Mouse (Mus musculus): ENCODE results near the gene Mesp2.

Gene Mesp2

DNA sequence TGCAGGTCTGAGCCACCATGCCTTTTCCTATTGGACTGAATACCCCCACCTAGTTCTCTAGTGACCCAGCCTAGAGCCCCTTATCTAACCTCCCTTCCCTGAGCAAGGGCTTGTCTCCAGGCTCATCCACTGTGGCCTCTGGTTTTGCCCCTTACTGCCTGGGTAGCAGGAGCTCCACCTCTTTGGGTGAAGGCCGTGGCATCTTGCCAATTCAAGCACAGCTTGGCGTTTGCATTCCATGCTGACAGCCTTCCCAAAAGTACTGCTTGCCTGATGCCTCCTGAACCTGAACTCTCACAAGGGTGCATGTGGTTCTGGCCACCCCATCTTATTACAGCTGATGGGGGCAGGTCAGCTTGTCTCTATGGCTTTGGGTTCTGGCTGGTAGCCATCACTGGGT lies 6.6 kb upstream of the Mesp2 start:
- no peak for DNase-seq (ENCODE audit: low spot score in 2 of 2)

DNA sequence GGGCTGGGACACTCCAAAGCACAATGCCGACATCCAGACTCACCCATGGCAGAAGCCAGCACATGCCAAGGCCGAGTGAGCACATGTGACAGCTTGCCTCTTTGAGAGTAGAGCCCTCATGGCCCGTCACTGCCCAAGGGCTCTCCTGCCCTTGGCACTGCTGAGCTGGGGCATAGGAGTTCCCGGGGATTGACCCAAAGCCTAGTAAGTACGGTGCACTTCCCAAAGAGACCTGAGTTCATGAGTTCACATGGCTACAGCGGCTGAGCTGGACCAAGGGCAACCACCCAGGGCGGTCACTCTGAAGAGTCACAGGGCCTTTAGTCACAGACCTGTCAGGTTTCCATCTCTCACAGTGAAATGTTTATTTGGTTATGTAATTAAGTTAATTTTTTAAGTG lies 2.0 kb upstream of the Mesp2 start:
- DNase-seq (ENCODE audit: low spot score in 2 of 2) = no peak

DNA sequence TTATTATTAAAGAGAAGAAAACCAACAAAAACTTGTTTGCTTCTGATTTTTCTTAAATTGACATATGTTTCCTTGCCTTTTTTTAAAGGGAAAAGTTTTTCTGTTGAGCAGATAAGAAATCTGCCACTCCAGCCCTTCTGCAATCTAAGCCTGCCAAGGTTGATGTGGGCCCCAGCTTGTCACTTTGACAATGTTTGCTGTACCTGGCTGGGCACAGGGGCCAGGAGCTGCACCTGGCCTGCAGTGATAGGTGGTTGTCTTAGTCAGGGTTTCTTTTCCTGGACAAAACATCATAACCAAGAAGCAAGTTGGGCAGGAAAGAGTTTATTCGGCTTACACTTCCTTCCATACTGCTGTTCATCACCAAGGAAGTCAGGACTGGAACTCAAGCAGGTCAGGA lies 2.9 kb downstream of the Mesp2 start:
- no peak for DNase-seq (ENCODE audit: low spot score in 2 of 2)

DNA sequence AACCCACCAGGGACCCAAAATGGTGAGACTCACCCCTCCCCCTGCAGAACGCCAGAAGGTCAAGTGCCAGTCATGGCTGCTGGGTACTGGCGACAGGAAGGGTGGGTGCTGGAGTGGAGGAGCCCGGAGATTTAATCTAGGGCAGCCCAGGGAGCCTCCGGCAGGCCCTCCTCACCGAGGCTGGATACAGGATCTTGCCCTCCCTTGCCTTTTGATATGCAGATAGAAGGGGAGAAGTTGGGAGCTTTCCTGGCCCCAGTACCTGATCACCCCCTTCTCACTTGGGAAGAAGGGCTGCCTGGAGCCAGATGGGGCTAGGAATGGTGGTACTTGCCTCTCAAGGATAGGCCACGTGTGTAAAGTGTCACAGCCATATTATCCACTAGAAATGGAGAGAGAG lies 7.8 kb downstream of the Mesp2 start:
- DNase-seq (ENCODE audit: low spot score in 2 of 2) = no peak

DNA sequence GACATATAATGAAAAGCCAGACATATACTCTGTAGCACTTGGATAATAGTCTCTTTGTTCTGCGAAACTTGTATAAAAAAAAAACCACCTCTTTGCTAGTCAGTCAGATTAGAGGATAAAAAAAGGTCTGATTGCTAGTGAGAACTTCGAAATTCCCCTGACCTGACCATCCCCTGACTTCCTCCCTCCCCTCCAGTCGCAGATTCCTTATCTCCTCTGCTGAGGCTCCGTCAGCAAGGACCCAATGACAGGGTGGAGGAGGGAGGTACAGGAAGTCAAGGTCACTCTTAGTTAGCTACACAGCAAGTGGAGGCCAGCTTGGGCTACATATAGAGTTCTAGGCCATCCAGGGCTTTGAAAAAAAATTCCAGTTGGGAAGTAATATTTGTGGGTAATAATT lies 9.0 kb downstream of the Mesp2 start:
- DNase-seq (ENCODE audit: low spot score in 2 of 2) = no peak

DNA sequence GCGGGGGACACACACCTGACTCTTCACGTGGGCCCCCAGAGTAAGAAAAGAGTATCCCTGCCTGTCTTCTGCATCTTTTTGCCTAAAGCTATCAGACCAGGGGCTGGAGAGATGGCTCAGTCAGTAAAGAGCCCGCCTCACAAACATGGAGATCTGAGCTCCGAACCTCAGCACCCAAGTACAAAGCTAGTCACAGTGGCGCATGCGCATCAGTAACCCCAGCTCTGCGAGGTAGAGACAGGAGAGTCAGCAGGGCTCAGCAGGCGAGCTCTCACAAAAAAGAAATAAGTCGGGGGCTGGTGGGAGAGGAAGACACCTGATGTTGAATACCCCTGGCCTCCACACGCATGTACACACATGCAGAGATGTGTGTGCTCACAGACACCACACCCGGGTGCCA lies 9.5 kb downstream of the Mesp2 start:
- no peak for DNase-seq (ENCODE audit: low spot score in 2 of 2)

DNA sequence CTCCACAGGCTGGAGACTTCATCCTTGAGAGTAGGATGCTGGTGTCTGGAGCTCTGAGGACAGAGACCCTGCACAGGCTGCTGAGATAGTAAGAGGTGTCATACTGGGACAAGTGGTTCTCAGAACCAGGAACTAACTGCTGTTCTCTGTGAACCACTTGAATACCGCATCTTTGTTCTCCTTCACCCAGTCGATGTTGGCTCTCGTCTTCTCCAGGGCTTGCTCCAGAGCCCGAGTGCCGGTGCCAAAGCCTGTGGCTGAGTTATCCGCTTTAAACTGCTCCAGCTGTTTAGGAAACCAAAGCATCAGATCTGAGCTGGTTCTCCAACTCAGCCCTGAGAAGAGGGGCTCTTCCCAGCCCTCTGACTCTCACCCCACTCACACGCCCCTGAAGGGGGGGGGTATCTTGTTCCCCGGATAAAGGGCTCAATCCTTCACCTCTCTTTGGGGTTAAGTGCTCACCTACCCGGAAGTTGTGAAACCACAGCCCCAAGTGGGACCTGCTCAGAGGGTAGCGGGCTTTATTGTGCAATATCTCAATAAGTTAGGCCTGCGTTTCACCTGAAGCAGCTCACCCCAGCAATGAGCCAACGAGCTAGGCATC lies 11.7 kb downstream of the Mesp2 start:
- DNase-seq (ENCODE audit: low spot score in 2 of 2) = no peak

DNA sequence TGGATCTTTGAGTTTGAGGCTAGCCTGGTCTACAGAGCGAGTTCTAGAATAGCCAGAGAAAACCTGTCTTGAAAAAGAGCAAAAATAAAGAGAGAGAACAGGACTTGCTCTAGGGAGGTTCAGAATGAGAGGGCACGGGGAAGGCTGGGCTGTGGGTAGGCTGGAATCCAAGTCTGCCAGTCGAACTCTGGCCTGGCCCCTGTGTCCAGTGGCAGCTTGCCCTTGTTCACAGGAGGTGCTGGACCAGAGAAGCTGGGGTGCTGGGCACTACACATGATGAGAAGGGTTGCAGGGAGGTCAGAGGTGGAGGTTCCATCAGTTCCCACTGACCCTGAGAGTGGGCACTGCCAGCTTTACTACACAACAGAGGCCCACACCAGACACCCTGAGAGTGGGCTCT lies 17.8 kb downstream of the Mesp2 start:
- DNase-seq (ENCODE audit: low spot score in 2 of 2) = no peak

DNA sequence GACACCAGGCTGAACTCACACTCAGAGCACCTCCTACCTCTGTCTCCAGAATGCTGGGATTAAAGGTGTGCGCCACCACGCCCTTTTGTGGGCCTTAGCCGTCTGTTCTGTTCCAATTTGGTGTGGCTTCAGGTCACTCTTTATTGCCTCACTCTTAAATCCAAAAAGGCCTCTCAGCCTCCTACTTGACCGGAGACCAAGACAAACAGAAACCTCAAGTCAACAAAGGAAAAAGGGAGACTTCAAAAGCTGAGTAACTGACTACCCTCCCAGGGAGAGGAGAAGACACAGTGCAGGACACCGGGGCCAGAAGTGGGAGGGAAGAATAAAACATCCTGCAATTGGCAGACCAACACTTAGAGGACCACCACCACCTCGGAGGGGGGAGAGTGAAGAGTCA lies 20.6 kb downstream of the Mesp2 start:
- no peak for DNase-seq (ENCODE audit: low spot score in 2 of 2)

DNA sequence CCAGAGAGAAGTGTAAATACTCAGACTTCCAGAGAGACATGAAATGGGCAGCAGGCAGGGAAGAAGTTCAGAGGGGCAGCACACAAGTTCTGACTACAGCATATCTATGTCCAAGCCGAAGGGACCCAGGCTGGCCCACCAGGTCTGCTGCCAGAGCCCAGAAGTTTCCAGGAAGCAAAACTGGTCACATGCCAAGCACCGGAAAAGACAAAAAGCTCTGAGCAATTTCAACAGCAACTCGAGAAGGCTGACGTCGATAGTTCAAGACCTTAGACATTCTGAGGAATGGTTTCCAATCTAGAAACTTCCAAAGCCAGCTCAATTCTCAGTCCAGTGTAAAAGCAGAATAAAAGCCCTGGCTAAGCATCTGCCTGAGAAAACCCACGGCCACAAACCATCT lies 21.1 kb downstream of the Mesp2 start:
- DNase-seq (ENCODE audit: low spot score in 2 of 2) = no peak

DNA sequence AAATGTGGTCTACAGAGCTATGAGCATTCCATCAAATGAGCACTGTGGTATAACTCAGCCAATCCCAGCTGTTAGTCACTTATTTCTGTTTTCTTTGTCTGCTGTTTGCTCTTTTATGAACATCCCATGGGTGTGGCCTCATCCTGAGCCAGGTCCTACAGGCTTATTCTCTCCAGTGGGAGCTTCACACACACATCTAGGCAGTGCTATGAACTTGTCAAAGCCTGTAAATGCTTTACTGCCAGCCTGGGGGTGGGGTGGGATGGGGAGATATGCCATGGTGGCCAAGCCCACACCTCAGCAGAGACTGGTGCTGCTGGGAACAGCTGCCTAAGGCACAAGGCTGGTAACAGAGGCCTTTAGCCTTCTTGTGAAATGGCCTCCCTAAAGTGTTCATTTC lies 22.5 kb downstream of the Mesp2 start:
- no peak for DNase-seq (ENCODE audit: low spot score in 2 of 2)

DNA sequence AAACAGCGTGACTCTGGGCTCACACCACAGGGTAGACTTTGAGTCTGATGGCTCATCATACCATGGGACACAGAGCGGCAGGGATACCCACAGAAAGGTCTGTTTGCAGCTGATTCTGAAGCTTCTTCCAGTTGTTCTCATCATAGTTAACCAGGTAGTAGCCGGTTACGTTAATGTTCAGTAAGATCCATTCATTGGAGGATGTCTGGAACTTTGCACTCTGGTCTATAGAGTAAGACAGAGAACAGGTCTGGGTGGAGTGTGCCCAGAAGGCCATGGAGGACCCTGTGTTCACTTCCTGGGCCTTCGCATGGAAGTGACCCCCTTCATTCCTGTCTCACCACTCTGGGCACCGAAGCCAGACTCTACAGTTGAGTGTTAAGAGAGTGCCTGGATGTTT lies 24.7 kb downstream of the Mesp2 start:
- no peak for DNase-seq (ENCODE audit: low spot score in 2 of 2)

DNA sequence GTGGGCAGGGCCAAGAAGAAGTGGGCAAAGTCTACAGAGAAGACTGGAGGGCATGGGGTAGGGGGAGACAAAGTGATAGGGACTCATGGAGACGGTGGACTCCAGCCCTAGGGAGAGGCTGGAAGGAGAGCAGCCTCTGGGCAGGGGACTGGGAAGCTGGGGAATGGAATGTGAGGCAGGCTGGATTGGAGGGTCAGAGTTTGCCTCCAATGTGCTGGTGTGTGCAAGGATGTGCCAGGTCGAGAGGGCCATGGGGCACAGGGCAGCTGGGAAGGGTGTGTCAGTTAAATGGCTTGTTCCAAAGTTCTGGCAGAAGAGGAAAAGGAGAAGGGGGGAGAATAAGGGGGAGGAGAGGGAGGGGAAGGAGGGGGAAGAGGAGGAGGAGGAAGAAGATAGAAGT lies 26.7 kb downstream of the Mesp2 start:
- DNase-seq (ENCODE audit: low spot score in 2 of 2) = no peak

DNA sequence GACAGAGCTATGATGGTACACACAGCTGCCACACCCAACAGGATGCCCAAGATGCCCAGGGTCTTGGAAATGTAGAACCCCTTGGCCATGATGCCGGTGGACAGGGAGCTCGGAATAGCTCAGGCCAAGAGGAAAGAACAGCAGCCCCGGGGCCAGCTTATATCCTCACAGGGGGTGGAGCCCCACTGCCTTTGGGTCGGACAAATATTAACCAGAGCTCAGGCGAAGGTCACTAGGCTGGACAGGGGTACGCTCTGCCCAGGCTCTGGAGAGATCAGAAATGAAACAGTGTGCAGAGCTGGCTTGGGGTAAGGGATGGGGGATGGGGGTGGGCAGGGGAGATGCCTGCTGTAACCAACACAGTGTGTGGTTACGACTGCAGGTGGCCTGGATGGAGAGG lies 31.6 kb downstream of the Mesp2 start:
- no peak for DNase-seq (ENCODE audit: low spot score in 2 of 2)

DNA sequence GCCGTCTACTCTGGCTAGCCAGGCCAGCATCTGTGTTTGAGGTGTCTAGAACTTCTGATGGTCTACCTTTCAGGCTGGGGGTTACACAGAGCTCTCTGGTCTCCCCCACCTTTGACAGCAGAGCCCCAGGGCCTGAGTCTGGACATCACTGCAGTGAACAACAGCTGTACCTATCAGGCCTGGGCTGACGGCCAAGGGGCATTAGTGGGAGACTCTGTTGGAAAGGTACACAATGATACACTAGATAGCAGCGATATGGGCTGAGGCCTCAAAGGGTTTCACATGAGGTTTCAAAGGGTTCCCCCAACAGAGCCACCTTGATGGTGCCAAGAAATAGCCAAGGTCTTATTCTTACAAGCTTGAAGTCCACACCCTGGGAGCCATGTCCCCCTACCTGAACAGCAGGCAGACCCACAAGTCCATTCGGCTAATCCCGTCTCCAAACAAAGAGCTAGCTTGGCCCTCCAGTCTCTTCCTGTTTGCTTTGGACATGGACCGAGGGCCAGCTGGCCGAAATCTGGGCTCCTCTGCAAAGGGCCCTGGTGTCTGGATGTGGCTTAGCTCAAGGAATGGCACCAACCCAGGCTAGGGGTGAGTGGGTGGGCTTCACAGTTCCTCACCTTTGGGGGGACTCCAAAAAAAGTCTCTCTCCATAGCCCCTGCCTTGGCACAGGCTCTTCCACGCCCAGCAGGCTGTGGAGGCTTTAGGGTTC lies 33.7 kb downstream of the Mesp2 start:
- no peak for DNase-seq (ENCODE audit: low spot score in 2 of 2)

DNA sequence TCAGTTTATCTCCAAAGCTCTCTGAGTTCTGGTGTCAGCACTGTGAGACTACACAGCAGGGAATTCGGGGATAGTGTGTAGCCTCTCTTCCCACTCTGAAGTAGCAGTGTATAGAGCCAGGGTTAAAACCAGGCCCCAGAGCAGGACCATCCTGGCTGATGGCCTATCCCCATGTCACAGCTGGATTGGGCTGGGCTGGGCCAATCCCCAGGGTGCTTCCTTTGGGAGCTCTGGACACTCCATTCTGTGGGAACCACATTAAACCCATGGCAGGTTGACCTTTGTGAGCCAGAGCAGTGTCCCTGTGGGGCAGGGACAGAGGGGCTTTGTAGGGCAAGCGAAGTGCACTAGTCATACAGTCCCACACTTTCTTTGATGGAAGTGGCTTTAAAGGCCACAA lies 35.8 kb downstream of the Mesp2 start:
- DNase-seq (ENCODE audit: low spot score in 2 of 2) = no peak

DNA sequence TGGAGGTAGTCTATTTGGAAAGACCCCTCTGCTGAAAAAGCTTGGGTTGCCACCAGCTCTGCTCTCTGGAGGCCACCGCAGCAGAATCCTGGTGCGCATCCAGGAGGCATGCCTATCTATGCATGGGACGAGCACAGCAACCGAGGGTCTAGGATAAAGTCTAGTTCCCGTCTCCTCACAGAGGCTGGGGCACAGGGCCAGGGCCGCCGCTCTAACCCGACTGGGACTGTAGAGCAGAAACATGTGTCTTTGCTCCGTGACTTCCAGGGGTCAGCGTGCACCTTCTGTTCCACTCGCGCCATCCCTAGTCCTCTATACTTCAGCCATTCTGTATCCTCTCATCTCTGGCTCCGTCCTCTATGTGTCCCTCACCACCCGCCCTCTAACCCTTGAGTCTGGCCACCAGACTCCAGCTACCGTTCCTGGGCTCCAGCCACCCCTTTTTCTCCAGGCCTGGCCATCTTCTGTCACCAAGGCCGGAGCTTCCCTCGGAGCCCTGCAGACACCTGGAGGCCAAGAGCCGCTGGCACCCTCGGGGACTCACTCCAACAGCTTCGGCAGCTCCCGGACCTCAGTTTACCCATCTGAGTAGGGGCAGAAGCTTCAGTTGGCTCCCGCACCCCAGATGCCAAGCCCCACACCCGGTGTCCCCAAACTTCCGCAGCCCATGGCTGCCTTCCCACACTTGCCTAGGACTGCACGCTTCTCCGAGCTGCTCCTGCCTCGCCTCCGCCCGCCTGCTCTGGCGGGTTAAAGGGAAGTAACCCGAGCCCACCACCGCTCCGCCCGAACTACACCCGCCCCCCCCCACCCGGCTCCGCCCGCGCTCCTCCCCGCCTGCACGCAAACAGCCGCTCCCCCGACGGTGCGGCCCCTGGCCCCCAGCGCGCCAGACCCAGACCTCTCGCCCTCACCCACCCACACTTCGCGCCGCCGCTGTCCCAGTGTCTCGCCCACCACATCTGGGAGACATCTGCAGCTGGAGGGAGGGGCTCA lies 37.2 kb downstream of the Mesp2 start:
- DNase-seq (ENCODE audit: low spot score in 2 of 2) = no peak

DNA sequence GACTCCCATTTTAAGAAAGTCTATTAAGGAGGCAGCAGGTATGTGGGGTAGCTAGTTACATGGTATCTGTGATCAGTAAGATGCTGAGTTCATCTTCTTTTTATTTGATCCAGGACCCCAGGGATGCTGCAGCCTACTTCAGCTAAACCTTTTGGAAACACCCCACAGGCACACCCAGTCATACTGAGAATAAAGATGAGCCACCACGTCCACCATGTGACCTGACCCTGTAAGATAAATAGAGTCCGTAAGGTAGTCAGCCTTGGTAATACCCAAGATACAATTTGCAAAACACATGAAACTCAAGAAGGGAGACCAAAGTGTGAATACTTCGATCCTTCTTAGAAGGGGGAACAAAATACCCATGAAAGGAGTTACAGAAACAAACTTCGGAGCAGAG lies 45.8 kb downstream of the Mesp2 start:
- DNase-seq (ENCODE audit: low spot score in 2 of 2) = no peak

DNA sequence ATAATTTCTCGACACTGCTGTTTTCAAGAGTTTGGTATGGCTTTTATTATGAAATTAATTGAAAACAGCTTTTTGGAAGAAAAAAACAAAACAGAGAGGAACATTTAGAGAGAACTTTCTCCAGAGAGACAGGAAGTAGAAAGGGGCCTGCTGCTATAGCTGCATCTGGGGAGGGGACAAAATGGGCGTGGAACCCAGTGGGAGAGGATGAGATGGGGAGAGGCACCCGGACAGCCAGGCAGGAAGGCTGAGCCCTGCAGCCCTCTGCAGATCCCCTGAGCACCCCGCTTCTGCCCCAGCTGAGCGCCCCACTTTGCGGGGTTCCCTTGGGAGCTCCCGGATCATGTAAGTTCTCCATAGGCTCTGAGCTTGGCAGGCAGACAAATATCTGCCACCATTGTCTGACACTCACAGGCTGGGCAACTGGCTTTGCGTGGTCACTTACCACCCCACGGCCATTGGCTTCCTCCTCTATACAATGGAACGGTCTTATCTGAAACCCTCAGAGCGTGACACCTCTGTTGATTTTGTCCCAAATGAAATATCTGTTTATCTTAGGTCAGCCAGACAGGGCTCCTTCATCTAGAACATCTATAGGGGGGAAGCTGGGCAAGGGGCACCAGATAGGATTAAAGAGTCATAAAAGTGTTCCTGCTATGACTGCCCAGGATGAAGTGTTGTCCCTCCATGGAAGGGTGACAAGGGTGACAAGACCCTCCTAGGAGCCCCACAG lies 47.8 kb downstream of the Mesp2 start:
- no peak for DNase-seq (ENCODE audit: low spot score in 2 of 2)

DNA sequence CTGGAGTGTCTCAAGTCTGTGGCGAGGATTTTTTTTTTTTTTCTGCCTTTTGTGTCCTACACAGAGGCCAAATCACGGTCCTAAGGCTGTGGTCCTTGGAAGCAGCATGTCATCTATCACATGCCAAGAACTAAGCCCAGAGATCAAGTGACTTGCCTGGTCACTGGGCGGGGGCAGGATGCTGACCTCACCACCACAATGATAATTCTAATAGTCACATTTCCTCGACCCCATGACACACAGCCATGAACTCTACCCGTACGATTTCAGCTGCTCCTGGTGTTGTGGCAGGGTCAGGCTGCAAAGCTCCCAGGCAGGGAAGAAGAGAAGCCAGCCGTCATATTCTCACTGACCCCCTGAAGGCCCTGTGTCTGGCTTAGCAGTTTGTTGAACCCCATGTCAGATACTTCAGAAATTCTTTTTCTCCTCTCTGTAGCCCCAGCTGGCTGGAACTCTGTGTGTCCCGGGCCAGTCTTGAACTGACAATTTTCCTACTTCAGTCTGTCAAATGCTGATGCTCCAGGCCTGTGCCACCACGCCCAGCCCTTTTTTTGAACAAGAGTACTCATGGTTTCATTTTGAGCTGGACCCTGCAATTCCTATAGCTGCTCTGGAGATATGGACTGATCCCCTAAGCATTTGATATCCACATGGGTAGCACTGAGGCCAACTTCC lies 48.6 kb downstream of the Mesp2 start:
- DNase-seq (ENCODE audit: low spot score in 2 of 2) = no peak

DNA sequence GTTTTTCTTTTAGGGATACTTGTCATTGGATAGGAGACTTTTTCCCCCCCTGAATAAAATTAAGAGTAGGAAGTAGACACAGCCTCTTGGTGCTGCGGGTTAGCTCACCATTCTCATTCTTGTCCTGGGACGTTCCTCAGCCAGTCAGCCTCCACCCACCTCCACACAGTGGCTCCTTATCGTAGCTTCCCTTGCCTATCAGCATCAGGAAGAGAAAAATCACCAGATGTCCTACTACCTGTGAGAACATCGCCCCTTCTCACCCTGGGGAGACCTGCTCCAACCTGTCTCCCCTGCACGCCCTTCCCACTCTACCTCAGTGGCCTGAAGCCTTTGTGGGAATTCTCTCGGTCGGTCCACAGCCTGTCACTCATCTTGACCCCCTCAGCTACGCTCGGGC lies 50.3 kb downstream of the Mesp2 start, which contains the start of gene Anpep:
Anpep (minus strand) TSS at position 249 of the 400 bp plus-strand sequence.
- DNase-seq (ENCODE audit: low spot score in 2 of 2) = no peak
